Mouse (Mus musculus) effector memory CD4-positive, alpha-beta T cell, adult 5 months (primary cell): Measurements from ENCODE around the gene Bach1. TPM values are rescaled to one million over a fixed set of nuclear protein-coding genes. Genes with fewer than 3 reads are reported as not detected.

Experiments
- polyA plus RNA-seq: library from polyadenylated mRNA; unstranded; fragments of 100-300 nt; shearing (Covaris generic); gene quantifications from one replicate; pipeline ENCODE4 v1.2.1, GENCODE M21; 2017

Bach1 gene
- 7.5 TPM for polyA plus RNA-seq

DNA sequence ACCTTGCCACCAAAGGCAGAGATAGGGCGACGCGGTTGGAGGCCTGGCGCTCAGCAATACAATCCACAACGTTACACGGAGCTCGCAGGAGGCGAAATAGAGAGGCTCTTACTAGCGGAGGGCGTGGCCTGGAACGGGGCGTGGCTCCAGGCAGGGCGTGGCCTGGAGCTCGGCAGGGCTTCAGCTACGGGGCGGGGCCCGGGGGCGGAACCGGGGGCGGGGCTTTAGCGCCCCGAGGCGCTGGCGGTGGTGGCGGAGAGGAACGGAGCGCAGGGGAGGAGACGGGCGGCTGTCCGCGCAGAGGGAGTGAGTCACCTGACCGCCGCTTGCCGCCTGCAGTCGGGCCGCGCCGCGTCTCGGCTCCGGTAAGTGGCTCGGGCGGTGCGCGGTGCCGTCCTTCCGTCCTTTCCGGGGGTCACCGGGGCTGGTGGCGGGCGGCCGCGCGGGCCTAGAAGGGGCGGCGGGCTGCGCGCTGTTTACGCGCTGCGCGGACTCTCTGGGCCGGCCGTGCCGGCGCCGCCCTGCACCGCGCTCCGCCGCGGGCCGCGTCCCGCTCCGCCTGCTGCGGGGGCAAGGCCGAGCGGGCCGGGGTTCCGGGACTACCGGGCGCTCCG is at the start of gene Bach1:
Bach1 (plus strand) TSS at position 254 of the 614 bp plus-strand sequence.

Other genes starting within 250 kb of the Bach1 start
- 109 TPM for gene Usp16, start 244.2 kb upstream of the Bach1 start, polyA plus RNA-seq
- gene Cct8, start 203.1 kb upstream of the Bach1 start, polyA plus RNA-seq: 251 TPM
- gene Map3k7cl, start 145.6 kb upstream of the Bach1 start, polyA plus RNA-seq: not detected